Mouse (Mus musculus): ENCODE measurements around the gene Ptbp1.

Ptbp1 gene

DNA sequence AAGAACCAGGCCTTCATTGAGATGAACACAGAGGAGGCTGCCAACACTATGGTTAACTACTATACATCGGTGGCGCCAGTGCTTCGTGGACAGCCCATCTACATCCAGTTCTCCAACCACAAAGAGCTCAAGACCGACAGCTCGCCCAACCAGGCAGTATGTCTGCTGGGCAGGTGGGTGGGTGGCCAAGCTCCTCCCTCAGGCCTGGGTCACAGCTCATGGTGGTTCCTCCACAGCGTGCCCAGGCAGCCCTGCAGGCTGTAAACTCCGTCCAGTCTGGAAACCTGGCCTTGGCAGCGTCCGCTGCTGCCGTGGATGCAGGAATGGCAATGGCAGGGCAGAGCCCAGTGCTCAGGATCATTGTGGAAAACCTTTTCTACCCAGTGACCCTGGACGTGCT lies 4.9 kb downstream of the Ptbp1 start:
- DNase-seq (ENCODE audit: low spot score in 2 of 2): no peak

DNA sequence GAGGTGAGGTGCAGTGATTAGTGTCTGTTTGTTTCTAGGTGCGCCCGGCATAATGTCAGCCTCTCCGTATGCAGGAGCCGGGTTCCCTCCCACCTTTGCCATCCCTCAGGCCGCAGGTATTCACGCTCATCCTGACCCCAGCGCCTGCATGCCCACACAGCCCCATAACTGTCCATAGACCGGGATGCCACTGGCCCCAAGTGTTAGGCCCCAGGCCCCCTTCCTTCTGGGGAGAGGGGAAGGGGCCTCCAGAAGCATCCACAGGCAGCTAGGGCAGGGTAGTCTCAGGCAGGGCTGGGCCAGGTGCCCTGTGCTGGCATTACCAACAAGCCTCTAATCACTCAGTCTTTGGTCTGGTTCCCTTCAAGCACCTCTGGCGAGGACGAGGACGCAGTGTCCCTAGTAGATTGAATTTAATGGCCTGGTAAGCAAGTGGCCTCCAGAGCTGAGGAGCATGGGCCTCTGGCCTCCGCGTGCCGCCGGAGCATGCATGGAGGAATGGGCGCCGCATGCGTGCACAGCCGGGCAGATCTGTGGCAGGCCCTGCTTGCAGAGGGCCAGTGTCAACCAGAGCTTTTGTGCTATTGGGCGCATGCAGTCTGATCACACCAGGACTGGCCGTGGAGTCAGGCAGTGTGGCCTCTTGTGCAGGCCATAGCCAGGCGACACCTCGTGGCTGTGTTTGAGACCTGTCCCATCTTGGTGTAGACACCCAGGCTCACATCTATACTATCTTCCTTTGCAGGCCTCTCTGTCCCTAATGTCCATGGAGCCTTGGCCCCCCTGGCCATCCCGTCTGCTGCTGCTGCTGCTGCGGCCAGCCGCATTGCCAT lies 6.1 kb downstream of the Ptbp1 start:
- no peak for DNase-seq (ENCODE audit: low spot score in 2 of 2)

DNA sequence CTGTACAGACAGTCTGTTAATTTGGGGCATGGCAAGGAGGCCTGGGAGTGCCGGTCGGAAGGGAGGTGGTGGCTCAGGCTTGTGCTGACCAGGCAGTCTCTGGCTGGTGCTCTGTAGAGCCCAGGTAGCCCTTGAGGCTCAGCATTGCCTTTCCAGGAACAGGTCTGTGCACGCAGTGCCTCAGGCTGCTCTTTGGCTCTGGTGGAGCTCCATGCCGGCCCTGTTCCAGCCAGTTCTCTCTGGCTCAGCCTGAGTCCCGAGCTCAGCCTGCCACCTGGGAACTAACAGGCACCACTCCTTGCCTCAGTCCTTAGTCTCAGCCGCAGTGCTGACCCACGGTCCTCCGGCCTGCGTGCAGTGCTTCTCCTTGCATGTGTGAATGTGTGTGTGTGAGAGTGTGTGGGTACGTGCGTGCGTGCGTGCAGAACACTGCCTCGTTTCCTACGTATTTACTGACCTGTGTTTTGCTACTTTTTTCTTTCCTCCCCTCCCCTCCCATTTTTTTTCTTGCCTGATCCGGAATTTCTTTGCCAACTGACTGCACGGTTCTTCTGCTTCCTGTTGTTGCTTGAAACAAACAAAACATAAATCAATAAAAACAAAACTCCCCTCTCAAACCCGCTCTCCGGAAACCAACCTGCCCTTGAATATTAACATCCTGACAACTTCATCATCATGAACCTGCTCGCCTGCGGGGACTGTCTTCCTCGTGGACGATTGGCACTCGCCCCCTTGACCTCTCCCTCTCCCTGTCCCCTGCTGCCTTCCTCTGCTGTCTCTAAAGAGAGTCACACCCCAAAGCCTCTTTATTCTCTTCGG lies 7.2 kb downstream of the Ptbp1 start:
- no peak for DNase-seq (ENCODE audit: low spot score in 2 of 2)

DNA sequence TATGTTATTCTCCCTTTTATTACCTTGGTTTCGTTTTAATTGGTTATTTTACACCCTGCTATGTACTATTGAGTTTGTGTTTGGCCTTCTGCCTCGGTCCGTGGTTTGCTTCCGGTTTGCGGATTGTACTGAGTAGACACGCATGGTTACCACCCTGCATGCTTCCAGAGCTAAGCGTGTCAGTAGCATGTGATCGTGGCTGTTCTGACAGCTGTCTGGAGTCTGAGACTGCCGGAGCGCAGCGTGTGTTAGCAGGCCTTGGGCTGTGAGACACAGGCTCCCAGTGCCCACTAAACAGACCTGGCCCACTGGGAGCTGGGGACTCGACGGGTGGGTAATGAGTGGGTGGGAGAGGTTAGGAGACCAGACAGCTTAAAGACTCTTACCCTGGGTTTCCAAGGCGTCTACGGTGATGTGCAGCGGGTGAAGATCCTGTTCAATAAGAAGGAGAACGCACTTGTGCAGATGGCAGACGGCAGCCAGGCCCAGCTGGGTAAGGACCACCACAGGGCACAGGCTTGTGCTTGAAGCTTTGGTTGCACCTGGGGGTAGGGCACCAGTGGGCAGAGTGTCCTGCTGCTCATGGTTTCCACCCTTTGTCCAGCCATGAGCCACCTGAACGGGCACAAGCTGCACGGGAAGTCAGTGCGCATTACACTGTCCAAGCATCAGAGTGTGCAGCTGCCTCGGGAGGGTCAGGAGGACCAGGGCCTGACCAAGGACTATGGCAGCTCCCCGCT lies 8.0 kb downstream of the Ptbp1 start:
- no peak for DNase-seq (ENCODE audit: low spot score in 2 of 2)

DNA sequence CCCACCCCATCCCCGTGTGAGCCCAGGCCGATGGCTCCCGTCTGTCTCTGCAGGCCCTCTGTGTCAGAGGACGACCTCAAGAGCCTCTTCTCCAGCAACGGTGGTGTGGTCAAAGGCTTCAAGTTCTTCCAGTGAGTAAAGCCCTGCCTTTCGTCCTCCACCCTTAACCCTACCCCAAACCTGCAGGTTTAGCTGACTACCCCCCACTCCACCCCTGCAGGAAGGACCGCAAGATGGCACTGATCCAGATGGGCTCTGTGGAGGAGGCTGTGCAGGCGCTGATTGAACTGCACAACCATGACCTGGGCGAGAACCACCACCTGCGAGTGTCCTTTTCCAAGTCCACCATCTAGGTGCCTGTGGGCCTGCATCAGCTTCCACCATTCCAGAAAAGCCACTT lies 8.7 kb downstream of the Ptbp1 start:
- DNase-seq (ENCODE audit: low spot score in 2 of 2): no peak

DNA sequence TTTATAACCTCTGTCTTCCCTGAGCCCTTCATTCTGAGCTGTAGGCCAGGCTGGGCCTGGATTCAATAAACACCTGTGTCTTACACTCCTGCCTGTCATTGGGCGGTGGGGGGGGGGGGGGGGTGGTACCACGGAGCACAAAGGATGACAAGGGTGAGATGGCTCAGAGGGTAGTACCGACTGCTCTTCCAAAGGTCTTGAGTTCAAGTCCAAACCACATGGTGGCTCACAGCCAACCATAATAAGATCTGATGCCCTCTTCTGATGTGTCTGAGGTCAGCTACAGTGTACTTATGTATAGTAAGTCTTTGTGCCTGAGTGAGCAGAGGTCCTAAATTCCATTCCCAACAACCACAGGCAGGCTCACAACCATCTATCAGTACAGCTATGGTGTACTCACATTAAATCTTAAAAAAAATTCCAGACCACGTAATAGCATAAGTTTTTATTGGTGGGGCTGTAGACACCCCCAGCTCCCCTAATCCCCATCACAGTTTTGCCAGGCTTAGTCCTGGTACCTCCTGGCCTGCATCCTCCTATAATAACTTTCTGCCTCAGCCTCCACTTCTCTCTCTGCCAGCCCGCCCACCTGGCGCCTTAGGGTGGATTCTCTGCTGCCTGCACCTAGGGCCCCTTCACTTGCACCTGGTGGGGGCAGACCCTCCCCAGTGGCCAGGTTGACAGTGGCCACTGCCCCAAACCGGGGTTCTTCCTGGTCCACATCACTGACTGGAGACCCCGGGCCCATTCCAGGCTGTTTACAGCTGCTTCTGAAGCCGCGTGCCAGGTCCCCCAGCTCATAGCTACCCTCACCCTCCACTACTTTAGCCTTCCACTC lies 10.3 kb downstream of the Ptbp1 start:
- DNase-seq (ENCODE audit: low spot score in 2 of 2): no peak

DNA sequence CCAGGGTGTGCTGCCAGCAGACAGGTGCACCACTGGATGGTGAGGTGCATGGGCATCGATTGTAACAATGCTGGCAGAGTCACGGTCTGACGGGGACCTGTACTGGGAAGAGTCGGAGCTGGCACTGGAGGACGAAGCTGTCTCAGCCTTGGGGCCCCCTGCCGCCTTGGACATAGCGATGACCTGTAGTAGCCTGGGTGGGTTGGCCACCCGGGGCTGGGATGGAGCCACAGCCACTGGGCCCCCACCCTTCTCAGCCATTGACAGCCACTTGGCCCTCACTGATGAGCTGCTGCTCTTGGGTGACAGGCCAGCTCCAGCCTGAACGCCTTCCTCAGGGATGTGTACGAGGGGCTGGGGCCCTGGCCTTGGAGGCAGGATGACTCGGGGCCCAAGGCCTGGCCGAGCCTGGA lies 11.0 kb downstream of the Ptbp1 start:
- no peak for DNase-seq (ENCODE audit: low spot score in 2 of 2)

- no peak for DNase-seq (ENCODE audit: low spot score in 2 of 2)
Observed at GRCm38 (mm10) chr10:79865801-79866295, 11.6 kb downstream of the Ptbp1 start.

DNA sequence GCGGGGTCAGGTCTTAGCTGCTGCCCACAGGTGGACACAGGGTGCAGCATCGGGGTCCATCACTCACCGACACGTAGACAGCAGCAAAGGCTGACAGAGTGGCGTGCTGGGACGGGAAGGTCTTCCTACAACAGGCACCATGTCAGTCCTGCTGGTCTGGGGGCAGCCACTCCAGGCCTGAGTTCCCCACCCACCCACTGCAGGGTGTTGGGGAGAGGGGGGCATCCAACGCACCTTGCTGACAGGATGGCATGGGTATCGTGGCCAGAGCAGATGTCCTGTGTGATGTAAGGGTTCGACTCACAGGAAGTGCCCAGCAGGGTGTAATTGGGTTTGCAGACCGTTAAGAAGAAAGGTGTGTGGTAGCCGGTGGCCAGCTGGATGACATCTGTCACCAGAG lies 12.4 kb downstream of the Ptbp1 start:
- DNase-seq (ENCODE audit: low spot score in 2 of 2): no peak

DNA sequence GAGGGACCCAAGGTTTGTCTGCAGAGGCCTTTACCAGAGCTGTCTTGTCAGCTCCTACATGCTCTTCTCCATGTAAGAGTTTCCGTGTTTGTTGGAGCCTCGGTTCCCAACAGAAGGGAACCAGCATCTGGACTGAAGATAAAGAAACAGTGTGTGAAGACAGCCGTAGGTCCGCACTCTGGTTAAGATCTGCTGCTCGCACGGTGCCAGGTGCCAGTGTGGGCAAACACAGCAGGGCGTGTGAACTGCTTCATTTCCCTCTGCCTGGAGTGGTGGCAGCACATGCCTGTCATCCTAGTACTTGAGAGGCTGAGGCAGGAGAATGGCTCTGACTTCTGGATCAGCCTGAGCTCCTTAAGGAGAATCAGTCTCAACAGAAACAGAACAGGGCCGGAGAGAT lies 17.6 kb downstream of the Ptbp1 start:
- no peak for DNase-seq (ENCODE audit: low spot score in 2 of 2)

DNA sequence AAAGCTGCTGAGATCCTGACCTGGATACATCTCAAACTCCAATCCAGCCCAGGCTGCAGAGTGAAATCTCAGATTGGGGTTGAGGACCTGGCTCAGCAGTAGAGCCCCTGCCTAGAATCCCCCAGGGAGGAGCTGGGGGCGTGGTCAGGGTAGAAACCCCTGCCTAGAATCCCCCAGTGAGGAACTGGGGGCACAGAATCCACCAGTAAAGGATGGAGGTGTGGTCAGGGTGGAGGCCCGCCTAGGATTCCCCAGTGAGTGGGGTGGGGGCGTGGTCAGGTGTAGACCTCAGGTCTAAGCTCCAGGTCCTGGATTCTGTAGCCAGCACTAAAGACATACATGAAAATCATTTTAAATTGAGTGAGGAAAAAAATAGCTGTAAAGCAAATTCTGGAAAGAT lies 18.6 kb downstream of the Ptbp1 start:
- DNase-seq (ENCODE audit: low spot score in 2 of 2): no peak

DNA sequence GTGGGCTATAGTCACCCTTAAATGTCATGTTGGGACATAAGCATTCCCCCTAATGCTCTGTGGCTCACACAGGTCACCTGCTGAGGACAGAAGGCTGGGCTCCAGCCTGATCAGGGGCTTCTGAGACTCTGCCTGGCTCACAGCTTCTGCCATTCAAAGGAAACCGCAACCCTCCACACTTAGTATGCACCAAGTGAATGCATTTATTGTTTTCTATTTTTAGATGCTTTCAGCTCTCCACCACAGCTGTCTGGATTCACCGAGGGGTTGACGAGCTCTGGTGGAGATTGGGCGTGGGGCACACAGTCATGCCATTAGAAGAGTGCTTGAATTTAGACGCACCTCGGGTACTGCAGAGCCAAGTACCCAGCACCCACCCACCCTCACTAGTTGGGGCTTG lies 19.1 kb downstream of the Ptbp1 start:
- DNase-seq (ENCODE audit: low spot score in 2 of 2): no peak

GRCm38 (mm10) chr10:79873715-79874289 lies 19.6 kb downstream of the Ptbp1 start:
- DNase-seq (ENCODE audit: low spot score in 2 of 2): no peak

- DNase-seq (ENCODE audit: low spot score in 2 of 2): no peak
Observed at GRCm38 (mm10) chr10:79874290-79874862, 20.1 kb downstream of the Ptbp1 start, which contains the start of the genes Prtn3 and Plppr3. Gene Prtn3, plus strand, starts transcription at chr10:79874476. Gene Plppr3, minus strand, starts transcription at chr10:79874634.

- DNase-seq (ENCODE audit: low spot score in 2 of 2): no peak
Observed at GRCm38 (mm10) chr10:79877174-79877573, 22.9 kb downstream of the Ptbp1 start.

GRCm38 (mm10) chr10:79877757-79878156 lies 23.5 kb downstream of the Ptbp1 start:
- DNase-seq (ENCODE audit: low spot score in 2 of 2): no peak

- no peak for DNase-seq (ENCODE audit: low spot score in 2 of 2)
Observed at GRCm38 (mm10) chr10:79879527-79879926, 25.3 kb downstream of the Ptbp1 start.

DNA sequence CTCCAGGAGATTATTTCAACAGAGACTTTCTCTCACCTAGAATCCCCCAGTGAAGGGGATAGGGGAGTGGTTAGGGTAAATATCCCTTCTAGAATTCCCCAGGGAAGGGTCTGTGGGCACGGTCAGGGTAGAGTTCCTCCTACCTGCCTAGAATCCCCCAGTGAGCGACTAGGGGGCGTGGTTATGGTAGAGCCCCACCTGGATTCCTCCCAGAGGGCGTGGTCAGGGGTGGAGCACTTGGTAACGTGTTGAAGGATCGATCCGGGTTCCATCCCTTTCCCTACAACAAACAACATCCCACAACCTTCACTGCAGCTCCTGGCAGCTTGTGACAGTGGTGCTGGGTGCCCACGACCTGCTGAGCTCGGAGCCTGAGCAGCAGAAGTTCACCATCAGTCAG lies 26.5 kb downstream of the Ptbp1 start:
- DNase-seq (ENCODE audit: low spot score in 2 of 2): no peak

GRCm38 (mm10) chr10:79881981-79882380 lies 27.8 kb downstream of the Ptbp1 start:
- peak in 1 of 2 experiments; percentile 57 for DNase-seq (ENCODE audit: low spot score in 2 of 2)

Data from spleen, postnatal 10 days (tissue).